Mouse (Mus musculus): ENCODE measurements at regions not wholly inside any gene's neighbourhood (a gene's known extent, or its start where the extent isn't known, plus 50 kb on each side); places are given as distances from the start of the nearest gene placed in this dataset.

DNA sequence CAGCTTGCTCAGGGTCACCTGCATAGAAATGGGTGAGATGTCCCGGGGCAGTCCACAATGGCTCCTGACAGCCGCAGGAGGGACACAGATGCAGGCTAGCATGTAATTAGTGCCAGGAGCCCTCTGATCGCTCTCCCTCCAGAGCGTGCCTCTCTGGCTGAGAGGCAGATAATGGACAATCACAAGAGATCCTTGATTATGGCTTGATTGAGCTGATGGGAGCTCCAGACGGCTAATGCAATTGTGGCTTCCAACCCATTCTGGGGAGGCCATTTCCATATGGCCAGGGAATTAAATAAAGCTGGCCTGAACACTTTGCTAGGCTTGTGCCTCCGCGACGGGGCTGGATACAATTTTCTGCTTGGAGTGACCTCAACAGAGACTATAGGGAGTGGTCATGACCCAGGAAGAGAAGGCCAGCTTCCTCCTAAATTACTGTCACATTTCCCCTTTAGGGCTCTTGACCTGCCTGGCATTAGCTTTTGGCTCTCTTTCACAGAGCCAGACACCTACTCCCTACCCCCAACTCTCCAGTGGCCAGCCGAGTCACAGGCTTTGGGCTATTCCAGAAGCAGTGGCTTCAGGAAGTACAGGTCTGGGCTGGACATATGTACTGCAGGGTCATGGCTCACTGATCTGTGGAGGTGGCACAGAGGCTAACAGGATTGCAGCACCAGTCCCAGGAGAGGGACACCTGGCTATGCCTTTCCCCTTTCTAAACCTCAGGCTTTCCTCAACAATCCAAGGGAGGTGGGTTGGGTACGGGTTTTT, 311.8 kb downstream of the 3100002H09Rik start:
- TF ChIP-seq POLR2A (IDR thresholded peaks at IDR 0.05; ENCODE audit: borderline replicate concordance, extremely low read depth, low read depth, low read length) (no peak), CTCF (IDR thresholded peaks at IDR 0.05; ENCODE audit: insufficient read depth, low read length) (no peak)

All from lung, adult 2 months (tissue).